Mouse (Mus musculus) right cerebral cortex, postnatal 14 days (tissue): ENCODE results near the gene Carmil3.

ENCODE experiments used
- DNase-seq: peaks from one replicate; pipeline ENCODE4 v3.0.0; 2022

Carmil3 gene

GRCm38 (mm10) chr14:55544334-55544733 is 53.9 kb downstream of the Carmil3 start:
- peak; percentile 25 for DNase-seq

- DNase-seq: no peak
These were observed 59.7 kb downstream of the Carmil3 start for GRCm38 (mm10) chr14:55550191-55550590.

- DNase-seq: no peak
These were observed 60.9 kb downstream of the Carmil3 start for GRCm38 (mm10) chr14:55551347-55551746.

- no peak for DNase-seq
These were observed 61.3 kb downstream of the Carmil3 start for GRCm38 (mm10) chr14:55551794-55552193.

- DNase-seq: no peak
These were observed 64.2 kb downstream of the Carmil3 start for GRCm38 (mm10) chr14:55554635-55555034.

GRCm38 (mm10) chr14:55555788-55556187 is 65.3 kb downstream of the Carmil3 start:
- DNase-seq: no peak

GRCm38 (mm10) chr14:55557003-55557402 is 66.6 kb downstream of the Carmil3 start:
- DNase-seq: peak; percentile 73

GRCm38 (mm10) chr14:55557587-55557986 is 67.1 kb downstream of the Carmil3 start:
- no peak for DNase-seq
